Mouse (Mus musculus) layer of hippocampus, adult 9-10 months (tissue): ENCODE measurements at regions not wholly inside any gene's neighbourhood (a gene's known extent, or its start where the extent isn't known, plus 50 kb on each side); places are given as distances from the start of the nearest gene placed in this dataset.
"Not testable (repeated sequence)": the region's sequence is repeated elsewhere in the genome, so short reads cannot be mapped to it uniquely, and the experiment has no call there.

ENCODE experiments used
- DNase-seq: peaks from one replicate; pipeline ENCODE4 v3.0.0; 2022; ENCODE audit warnings: low spot score

- no peak for DNase-seq
Observed at GRCm38 (mm10) chr13:4858341-4858740, 249.4 kb upstream of the Akr1e1 start.

GRCm38 (mm10) chr13:4839481-4839880, 230.5 kb upstream of the Akr1e1 start:
- DNase-seq = not testable (repeated sequence)

GRCm38 (mm10) chr13:4826756-4827155, 217.8 kb upstream of the Akr1e1 start:
- DNase-seq = no peak

- not testable (repeated sequence) for DNase-seq
Observed at GRCm38 (mm10) chr13:4825749-4826148, 216.8 kb upstream of the Akr1e1 start.

GRCm38 (mm10) chr13:4806876-4807275, 197.9 kb upstream of the Akr1e1 start:
- DNase-seq = no peak

GRCm38 (mm10) chr13:4800666-4801065, 191.7 kb upstream of the Akr1e1 start:
- DNase-seq = no peak

- no peak for DNase-seq
Observed at GRCm38 (mm10) chr13:4791139-4791538, 182.2 kb upstream of the Akr1e1 start.

- no peak for DNase-seq
Observed at GRCm38 (mm10) chr13:4790414-4790813, 181.4 kb upstream of the Akr1e1 start.

- DNase-seq = no peak
Observed at GRCm38 (mm10) chr13:4783290-4783689, 174.3 kb upstream of the Akr1e1 start.

GRCm38 (mm10) chr13:4778264-4778823, 169.4 kb upstream of the Akr1e1 start:
- not testable (repeated sequence) for DNase-seq

GRCm38 (mm10) chr13:4776855-4777254, 167.9 kb upstream of the Akr1e1 start:
- peak; percentile 22 for DNase-seq

- DNase-seq = no peak
Observed at GRCm38 (mm10) chr13:4772324-4772723, 163.3 kb upstream of the Akr1e1 start.

GRCm38 (mm10) chr13:4771120-4772075, 162.4 kb upstream of the Akr1e1 start:
- peak; percentile 55 for DNase-seq

GRCm38 (mm10) chr13:4759965-4760364, 151.0 kb upstream of the Akr1e1 start:
- no peak for DNase-seq

- DNase-seq = no peak
Observed at GRCm38 (mm10) chr13:4756529-4756928, 147.6 kb upstream of the Akr1e1 start.

- DNase-seq = no peak
Observed at GRCm38 (mm10) chr13:4742930-4743329, 134.0 kb upstream of the Akr1e1 start.

GRCm38 (mm10) chr13:4716299-4716698, 107.3 kb upstream of the Akr1e1 start:
- DNase-seq = not testable (repeated sequence)

GRCm38 (mm10) chr13:4714724-4715123, 105.8 kb upstream of the Akr1e1 start:
- no peak for DNase-seq

- no peak for DNase-seq
Observed at GRCm38 (mm10) chr13:4712698-4713097, 103.7 kb upstream of the Akr1e1 start.

GRCm38 (mm10) chr13:4699591-4699990, 90.6 kb upstream of the Akr1e1 start:
- not testable (repeated sequence) for DNase-seq

- DNase-seq = peak; percentile 30
Observed at GRCm38 (mm10) chr13:4666375-4667140, 57.6 kb upstream of the Akr1e1 start.

- DNase-seq = no peak
Observed at GRCm38 (mm10) chr13:4663390-4663789, 54.4 kb upstream of the Akr1e1 start.
